Mouse (Mus musculus) naive thymus-derived CD4-positive, alpha-beta T cell, adult 5 months (primary cell): ENCODE measurements around the gene Selenow. TPM values are rescaled to one million over a fixed set of nuclear protein-coding genes. Genes with fewer than 3 reads are reported as not detected.

Experiments
- polyA plus RNA-seq: library from polyadenylated mRNA; unstranded; fragments of 100-300 nt; shearing (Covaris generic); gene quantifications from one replicate; pipeline ENCODE4 v1.2.1, GENCODE M21; 2017

Selenow gene
- polyA plus RNA-seq, result 472 TPM

GRCm38 (mm10) chr7:15922220-15922773, at the start of gene Selenow:
Selenow (minus strand) TSS chr7:15922402.

GRCm38 (mm10) chr7:15967312-15967711, 45.1 kb upstream of the Selenow start, which contains the start of gene Ehd2:
Ehd2 (minus strand) TSS chr7:15967567.

GRCm38 (mm10) chr7:15945721-15946536, 23.7 kb upstream of the Selenow start, which contains the start of gene Nop53:
Nop53 (minus strand) TSS chr7:15946074.

GRCm38 (mm10) chr7:15882317-15882716, 39.9 kb downstream of the Selenow start, which contains the start of gene Crxos:
Crxos (plus strand) TSS chr7:15882617.

GRCm38 (mm10) chr7:15879756-15880155, 42.4 kb downstream of the Selenow start, which contains the start of gene Crx:
Crx (minus strand) TSS chr7:15879968.

Other genes with a start within 250 kb of the Selenow start
- not detected for gene Obox5, start 172.3 kb downstream of the Selenow start, polyA plus RNA-seq
- gene Obox6, start 82.7 kb downstream of the Selenow start, polyA plus RNA-seq, result not detected
- not detected for gene Crx, start 42.4 kb downstream of the Selenow start, polyA plus RNA-seq
- not detected for gene Crxos, start 39.8 kb downstream of the Selenow start, polyA plus RNA-seq
- gene Nop53, start 23.7 kb upstream of the Selenow start, polyA plus RNA-seq, result 786 TPM
- gene Ehd2, start 45.2 kb upstream of the Selenow start, polyA plus RNA-seq, result not detected
- gene Bicra, start 125.5 kb upstream of the Selenow start, polyA plus RNA-seq, result 6.9 TPM
- gene Zfp541, start 139.4 kb upstream of the Selenow start, polyA plus RNA-seq, result 0.07 TPM
- gene Napa, start 176.1 kb upstream of the Selenow start, polyA plus RNA-seq, result 324 TPM
- 22.8 TPM for gene Kptn, start 197.5 kb upstream of the Selenow start, polyA plus RNA-seq
- not detected for gene Slc8a2, start 207.4 kb upstream of the Selenow start, polyA plus RNA-seq